ENCODE assay signal across 31 mouse cellular contexts in genomic region chr1:6081876-6082275, GRCm38 (mm10).
"Had no signal": no experiment of that assay in that cellular context is flagged by ENCODE, and none has a peak within 500 bp of the region (broad histone marks: within the 10 kb centered on the region; RNA-seq: fewer than 3 reads in every experiment).

No protein-coding gene starts in this region.

- H3K9ac ChIP-seq: heart, embryonic 12.5 days; heart, embryonic 13.5 days; heart, embryonic 15.5 days; hindbrain, embryonic 12.5 days; hindbrain, embryonic 13.5 days; hindbrain, embryonic 14.5 days; hindbrain, embryonic 15.5 days; intestine, embryonic 15.5 days; kidney, embryonic 15.5 days had no signal

- H3K36me3 ChIP-seq: heart, embryonic 12.5 days; heart, embryonic 13.5 days; heart, embryonic 15.5 days; hindbrain, embryonic 10.5 days; hindbrain, embryonic 12.5 days; hindbrain, embryonic 13.5 days; hindbrain, embryonic 15.5 days; intestine, embryonic 15.5 days; kidney, embryonic 15.5 days had no signal

- H3K4me2 ChIP-seq: heart, embryonic 11.5 days; heart, embryonic 12.5 days; heart, embryonic 13.5 days; heart, embryonic 15.5 days; hindbrain, embryonic 12.5 days; hindbrain, embryonic 13.5 days; hindbrain, embryonic 14.5 days; hindbrain, embryonic 15.5 days; intestine, embryonic 15.5 days; kidney, embryonic 15.5 days had no signal

- H3K27ac ChIP-seq: heart, embryonic 13.5 days; heart, embryonic 15.5 days; hindbrain, embryonic 10.5 days; hindbrain, embryonic 12.5 days; hindbrain, embryonic 13.5 days; hindbrain, embryonic 14.5 days; hindbrain, embryonic 15.5 days; hindbrain, postnatal 0 days; intestine, embryonic 15.5 days; kidney, embryonic 15.5 days; kidney, postnatal 0 days; layer of hippocampus, adult 2 months; left cerebral cortex, adult 2 months had no signal

- H3K27me3 ChIP-seq: heart, embryonic 12.5 days; heart, embryonic 13.5 days; heart, embryonic 15.5 days; hindbrain, embryonic 12.5 days; hindbrain, embryonic 13.5 days; hindbrain, embryonic 15.5 days; intestine, embryonic 15.5 days; kidney, embryonic 15.5 days had no signal

- H3K9me3 ChIP-seq: heart, embryonic 12.5 days; heart, embryonic 13.5 days; heart, embryonic 15.5 days; hindbrain, embryonic 10.5 days; hindbrain, embryonic 12.5 days; hindbrain, embryonic 13.5 days; hindbrain, embryonic 15.5 days; intestine, embryonic 15.5 days; kidney, embryonic 15.5 days had no signal

- DNase-seq: heart, postnatal 10 days; heart, postnatal 14 days; heart, postnatal 36 days; heart, postnatal 4 days; kidney, adult 11 months; kidney, adult 18-20 months; kidney, adult 2 months; kidney, adult 8-10 months; kidney, adult 9 months; kidney, postnatal 10 days; kidney, postnatal 14 days; kidney, postnatal 25 days; kidney, postnatal 36 days; kidney, postnatal 4 days; layer of hippocampus, adult 9-11 months; layer of hippocampus, postnatal 36 days had no signal

- H3K4me3 ChIP-seq: heart, embryonic 12.5 days; heart, embryonic 13.5 days; heart, embryonic 15.5 days; hindbrain, embryonic 10.5 days; hindbrain, embryonic 12.5 days; hindbrain, embryonic 13.5 days; hindbrain, embryonic 15.5 days; intestine, embryonic 15.5 days; kidney, embryonic 15.5 days; layer of hippocampus, adult 2 months; left cerebral cortex, adult 2 months had no signal

- H3K4me1 ChIP-seq: heart, embryonic 15.5 days; hindbrain, embryonic 10.5 days; hindbrain, embryonic 12.5 days; hindbrain, embryonic 13.5 days; hindbrain, embryonic 15.5 days; intestine, embryonic 15.5 days; kidney, embryonic 15.5 days had no signal
